Mouse (Mus musculus) CH12.LX (cell line): ENCODE measurements around the gene Meaf6. TPM values are rescaled to one million over a fixed set of nuclear protein-coding genes. Genes with fewer than 3 reads are reported as not detected.

Experiments used
- DNase-seq: peaks from one replicate; pipeline ENCODE4 v3.0.0-alpha.2; 2013; ENCODE audit errors: extremely low read depth
- H3K27ac ChIP-seq: 2 replicates; pipeline ENCODE4 v1.5.1; 2012; ENCODE audit warnings: low read depth, mild to moderate bottlenecking, control low read depth, moderate library complexity; ENCODE audit not compliant: insufficient read depth
- H3K27me3 ChIP-seq: replicated peaks from 2 replicates; pipeline ENCODE3; 2012; ENCODE audit warnings: inconsistent platforms
- H3K36me3 ChIP-seq, 2 experiments: replicated peaks in 1 of 2; 2 replicates each; pipeline versions ENCODE3 to v1.6.1; 2012; ENCODE audit warnings: inconsistent platforms in 1 of 2, low read length in 1 of 2, mild to moderate bottlenecking in 1 of 2, mixed read lengths in 1 of 2, moderate library complexity in 1 of 2; ENCODE audit not compliant: control insufficient read depth in 1 of 2, insufficient read depth in 1 of 2
- H3K4me1 ChIP-seq, 2 experiments: 2 replicates each; pipeline ENCODE4 v1.6.1; 2012; ENCODE audit warnings: inconsistent platforms in 1 of 2, moderate library complexity in 1 of 2; ENCODE audit not compliant: insufficient read depth in 2 of 2, control insufficient read depth in 1 of 2
- H3K4me2 ChIP-seq: 2 replicates; pipeline ENCODE4 v1.6.1; 2012; ENCODE audit warnings: low read depth, mild to moderate bottlenecking, control low read depth; ENCODE audit not compliant: poor library complexity, insufficient read depth, severe bottlenecking
- H3K4me3 ChIP-seq, 3 experiments: fragments of 150-350 bp in 1 of 3; sonication (generic) in 1 of 3; replicated peaks in 1 of 3; 2 replicates each; pipeline versions ENCODE3 to v1.5.1; 2011 to 2012; ENCODE audit warnings: low read depth in 2 of 3, low read length in 2 of 3, mild to moderate bottlenecking in 2 of 3, moderate library complexity in 2 of 3, control low read depth in 1 of 3, improper control_type of control experiment in 1 of 3, inconsistent platforms in 1 of 3, mixed read lengths in 1 of 3; ENCODE audit not compliant: poor library complexity in 1 of 3
- H3K79me2 ChIP-seq: replicated peaks from 2 replicates; pipeline ENCODE4 v1.6.1; 2012; ENCODE audit warnings: mild to moderate bottlenecking, moderate library complexity; ENCODE audit not compliant: control insufficient read depth, poor library complexity, insufficient read depth, severe bottlenecking; ENCODE audit errors: extremely low read depth
- H3K9ac ChIP-seq: 2 replicates; pipeline ENCODE4 v1.6.1; 2012; ENCODE audit warnings: low read depth, mild to moderate bottlenecking, control low read depth, moderate library complexity; ENCODE audit not compliant: insufficient read depth
- H3K9me3 ChIP-seq: replicated peaks from 2 replicates; pipeline ENCODE3; 2012; ENCODE audit warnings: low read length, inconsistent platforms, mixed read lengths
- BHLHE40 ChIP-seq: IDR thresholded peaks from 2 replicates; pipeline ENCODE4 v1.6.1; 2011; ENCODE audit warnings: mild to moderate bottlenecking, low read depth, low read length, improper control_type of control experiment
- ELF1 ChIP-seq: IDR thresholded peaks from 2 replicates; pipeline ENCODE4 v1.6.1; 2014; ENCODE audit warnings: low read depth, mild to moderate bottlenecking, inconsistent platforms, low read length, improper control_type of control experiment
- EP300 ChIP-seq: IDR thresholded peaks from 2 replicates; pipeline ENCODE4 v1.6.1; 2011; ENCODE audit warnings: low read length, improper control_type of control experiment
- KAT2A ChIP-seq: IDR thresholded peaks from 2 replicates; pipeline ENCODE4 v1.6.1; 2012; ENCODE audit warnings: low read length, improper control_type of control experiment, inconsistent platforms; ENCODE audit not compliant: insufficient replicate concordance
- MYC ChIP-seq: IDR thresholded peaks from 2 replicates; pipeline ENCODE4 v1.6.1; 2011; ENCODE audit warnings: low read depth, mild to moderate bottlenecking, improper control_type of control experiment, low read length
- NELFE ChIP-seq: IDR thresholded peaks from 2 replicates; pipeline ENCODE4 v1.6.1; 2011; ENCODE audit warnings: low read depth, low read length, improper control_type of control experiment
- PAX5 ChIP-seq: IDR thresholded peaks from 2 replicates; pipeline ENCODE4 v1.6.1; 2012; ENCODE audit warnings: low read length, inconsistent platforms, mixed read lengths
- POLR2A ChIP-seq: IDR thresholded peaks from 2 replicates; pipeline ENCODE4 v1.6.1; 2011; ENCODE audit warnings: low read depth, mild to moderate bottlenecking, improper control_type of control experiment, low read length
- RCOR1 ChIP-seq: conservative IDR thresholded peaks from 2 replicates; pipeline ENCODE4 v1.6.1; 2012; ENCODE audit warnings: low read depth, mild to moderate bottlenecking, inconsistent platforms, low read length, improper control_type of control experiment
- SMC3 ChIP-seq: IDR thresholded peaks from 2 replicates; pipeline ENCODE4 v1.6.1; 2011; ENCODE audit warnings: low read depth, low read length, improper control_type of control experiment
- TBP ChIP-seq: conservative IDR thresholded peaks from 2 replicates; pipeline ENCODE4 v1.6.1; 2011; ENCODE audit warnings: low read depth, low read length, improper control_type of control experiment
- UBTF ChIP-seq: IDR thresholded peaks from 2 replicates; pipeline ENCODE4 v1.6.1; 2012; ENCODE audit warnings: low read depth, mild to moderate bottlenecking, inconsistent platforms, low read length, improper control_type of control experiment, moderate library complexity
- USF1 ChIP-seq: IDR thresholded peaks from 2 replicates; pipeline ENCODE4 v1.6.1; 2014; ENCODE audit warnings: low read depth, mild to moderate bottlenecking, inconsistent platforms, low read length, improper control_type of control experiment
- ZKSCAN1 ChIP-seq: IDR thresholded peaks from 2 replicates; pipeline ENCODE4 v1.6.1; 2012; ENCODE audit warnings: low read depth, inconsistent platforms, low read length, improper control_type of control experiment, borderline replicate concordance
- ZMIZ1 ChIP-seq: IDR thresholded peaks from 2 replicates; pipeline ENCODE4 v1.6.1; 2012; ENCODE audit warnings: low read depth, mild to moderate bottlenecking, inconsistent platforms, low read length, improper control_type of control experiment
- ZNF384 ChIP-seq: IDR thresholded peaks from 2 replicates; pipeline ENCODE4 v1.6.1; 2012; ENCODE audit warnings: low read depth, low read length, improper control_type of control experiment, inconsistent platforms
- dilution Hi-C: fragments of 300-500 bp; cut with MboI; formaldehyde crosslinking; loops from 2 replicates; pipeline ENCODE4 v1.14.3; 2020; ENCODE audit warnings: low sequenced_read_pairs; ENCODE audit not compliant: extremely low pct_unique_long_range_greater_than_20kb, extremely low pct_ligation_motif_present
- in situ Hi-C: fragments of 300-500 bp; cut with MboI; formaldehyde crosslinking; loops from 3 replicates; pipeline ENCODE4 v1.14.3; 2019; ENCODE audit warnings: low sequenced_read_pairs, low pct_ligation_motif_present, low pct_unique_long_range_greater_than_20kb, mixed read lengths
- polyA plus RNA-seq: library from polyadenylated mRNA; unstranded; fragments of >175 nt; gene quantifications from 2 replicates; pipeline ENCODE4 v1.2.1, GENCODE M21; 2012; ENCODE audit warnings: low read depth; ENCODE audit not compliant: insufficient read length
- total RNA-seq, 2 experiments: library from RNA; depleted of rRNA; stranded (reverse); fragments of 300-350 nt in 1 of 2; fragments of >200 nt in 1 of 2; gene quantifications; 2 replicates each; pipeline ENCODE4 v1.2.3; 2012 to 2014

The Meaf6 gene
- total and polyA plus RNA-seq, 3 experiments: 26.4 to 52.8 (median 29.3) TPM

DNA sequence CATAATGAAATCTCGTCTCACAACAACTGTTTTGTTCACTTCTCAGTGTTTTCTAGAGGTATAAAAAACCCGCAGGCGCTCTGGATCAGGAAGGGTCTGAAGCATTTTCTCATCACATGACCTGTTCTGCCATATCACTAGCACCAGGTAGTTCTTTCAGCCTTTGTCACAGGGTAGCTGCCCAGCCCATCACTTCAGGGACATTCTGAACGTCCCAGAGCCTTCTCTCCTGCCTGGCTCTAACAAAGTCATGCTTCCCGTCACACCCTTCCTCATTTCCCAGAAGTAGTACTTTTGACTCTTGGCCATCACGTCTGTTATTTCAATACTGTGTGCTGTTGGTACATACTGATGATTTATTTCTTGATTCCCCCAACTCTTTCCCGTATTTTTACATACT lies 40.5 kb upstream of the Meaf6 start:
- Histone ChIP-seq H3K36me3 (peaks cover 83 to 99% of the 10 kb centered on the region in 2 experiments), H3K4me3 (no peak overlapping the region), H3K9ac (no peak overlapping the region), H3K79me2 (peaks cover 6% of the 10 kb centered on the region; the same call in 1 of the 2 replicates), H3K4me2 (no peak overlapping the region), H3K27ac (no peak overlapping the region), H3K27me3 (no peaks in the 10 kb centered on the region), H3K9me3 (no peaks in the 10 kb centered on the region), H3K4me1 (no peaks in the 10 kb centered on the region)
- dilution Hi-C loops: no loop called here
- no peak for DNase-seq
- TF ChIP-seq TBP: no peak
- no peak for TF ChIP-seq ZNF384
- no peak for TF ChIP-seq KAT2A
- no peak for TF ChIP-seq POLR2A
- in situ Hi-C loops: no loop called here

GRCm38 (mm10) chr4:125055385-125055784 lies 29.5 kb upstream of the Meaf6 start:
- Histone ChIP-seq H3K9me3 (no peaks in the 10 kb centered on the region), H3K4me2 (no peak overlapping the region)
- TF ChIP-seq BHLHE40 (no peak), POLR2A (no peak), MYC (no peak), UBTF (no peak), ZMIZ1 (no peak), ZKSCAN1 (no peak), NELFE (no peak), PAX5 (no peak), USF1 (no peak), SMC3 (no peak), RCOR1 (no peak), KAT2A (no peak), EP300 (no peak), ELF1 (no peak)
- TF ChIP-seq, all 38 proteins: peak for 0
- Histone ChIP-seq H3K27ac (no peak overlapping the region), H3K79me2 (no peaks in the 10 kb centered on the region), H3K4me1 (peaks cover 0 to 6% of the 10 kb centered on the region in 2 experiments; a peak in 2 of 4 replicates), H3K9ac (no peak overlapping the region), H3K27me3 (no peaks in the 10 kb centered on the region), H3K36me3 (peaks cover 54 to 81% of the 10 kb centered on the region in 2 experiments), H3K4me3 (no peak overlapping the region)
- no peak for DNase-seq
- dilution Hi-C loops: loop anchor here (25.0 kb wide), 1 partner anchor 93 kb away; no protein-coding TSS in a partner anchor
- in situ Hi-C loops: loop anchor here (25.0 kb wide), 1 partner anchor 293 kb away; no protein-coding TSS in a partner anchor
